Mouse (Mus musculus): Measurements from ENCODE around the gene Mrgprb4. TPM values are rescaled to one million over a fixed set of nuclear protein-coding genes. Genes with fewer than 3 reads are reported as not detected.

Gene Mrgprb4
- polyA plus RNA-seq (2017; shearing (Covaris generic)), result not detected

GRCm38 (mm10) chr7:48199188-48199587 is at the start of gene Mrgprb4:
Gene Mrgprb4 (minus strand): TSS chr7:48199288.

GRCm38 (mm10) chr7:48168919-48169318 is 30.2 kb downstream of the Mrgprb4 start, which contains the start of gene Mrgprb5:
Gene Mrgprb5 (minus strand): TSS chr7:48169019.

Other genes with a start within 250 kb of the Mrgprb4 start
- gene Mrgpra4, start 217.2 kb downstream of the Mrgprb4 start, polyA plus RNA-seq (2017; shearing (Covaris generic)), result not detected
- not detected for gene Mrgprx1, start 171.7 kb downstream of the Mrgprb4 start, polyA plus RNA-seq (2017; shearing (Covaris generic))
- not detected for gene Mrgprb5, start 30.3 kb downstream of the Mrgprb4 start, polyA plus RNA-seq (2017; shearing (Covaris generic))
- gene Mrgprb8, start 189.2 kb upstream of the Mrgprb4 start, polyA plus RNA-seq (2017; shearing (Covaris generic)), result not detected

Data from CD4-positive, CD25-positive, alpha-beta regulatory T cell, adult 9 weeks (primary cell).